Mouse (Mus musculus) ovary, adult 18-20 months (tissue): ENCODE measurements around the gene Apon.
"Not testable (repeated sequence)": the region's sequence is repeated elsewhere in the genome, so short reads cannot be mapped to it uniquely, and the experiment has no call there.

Experiments
- DNase-seq: peaks from one replicate; pipeline ENCODE4 v3.0.0; 2022; ENCODE audit warnings: low spot score, mixed read lengths

The Apon gene

DNA sequence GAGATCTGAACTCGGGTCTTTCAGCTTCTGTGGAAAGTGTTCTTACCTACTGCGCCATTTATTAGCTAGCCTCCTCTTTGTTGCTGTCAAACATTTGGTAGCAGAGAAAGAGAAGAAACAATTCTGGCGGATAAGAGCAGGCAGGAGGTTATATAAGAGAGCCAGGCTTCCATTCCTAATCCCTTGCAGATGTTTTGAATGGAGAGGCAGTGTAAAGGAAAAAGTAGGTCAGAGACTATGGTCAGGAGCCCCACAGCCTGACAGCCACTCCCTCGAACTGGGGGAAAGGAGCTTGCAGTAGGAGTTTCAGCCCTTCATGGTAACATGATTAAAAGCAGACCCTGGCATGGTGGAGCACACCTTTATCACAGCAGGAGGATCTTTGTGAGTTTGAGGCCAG lies 17.6 kb upstream of the Apon start:
- DNase-seq, result no peak

DNA sequence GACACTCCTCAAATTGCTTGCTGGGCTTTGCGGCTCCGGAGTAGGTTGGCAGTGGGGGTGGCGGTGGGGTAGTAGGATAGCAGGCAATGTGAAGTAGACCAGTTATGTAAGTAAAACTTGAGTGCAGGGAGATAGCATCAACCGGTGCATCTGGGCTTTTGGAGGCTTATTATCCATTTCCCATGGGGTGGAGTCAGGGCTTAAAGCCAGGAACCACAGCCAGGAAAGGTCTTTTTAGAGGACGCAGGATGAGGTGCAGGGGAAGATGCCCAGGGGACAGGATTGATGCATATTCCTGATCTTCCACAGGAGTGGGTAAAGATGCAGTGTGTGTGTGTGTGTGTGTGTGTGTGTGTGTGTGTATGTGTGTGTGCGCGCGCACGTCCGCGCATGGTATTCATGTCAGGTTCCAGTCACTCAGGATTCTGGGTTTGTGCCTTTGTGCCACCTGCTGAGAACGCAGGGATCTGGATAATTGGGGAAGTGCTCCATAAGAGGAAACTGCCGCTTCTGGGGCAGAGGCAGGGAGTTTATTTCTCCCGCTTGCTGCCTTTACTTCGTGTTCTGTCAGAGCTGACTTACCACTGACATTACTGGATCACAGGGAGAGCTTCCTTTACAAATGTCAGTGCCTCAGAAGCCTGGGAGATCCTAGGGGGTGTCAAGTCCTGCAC lies 16.0 kb upstream of the Apon start:
- DNase-seq, result no peak

DNA sequence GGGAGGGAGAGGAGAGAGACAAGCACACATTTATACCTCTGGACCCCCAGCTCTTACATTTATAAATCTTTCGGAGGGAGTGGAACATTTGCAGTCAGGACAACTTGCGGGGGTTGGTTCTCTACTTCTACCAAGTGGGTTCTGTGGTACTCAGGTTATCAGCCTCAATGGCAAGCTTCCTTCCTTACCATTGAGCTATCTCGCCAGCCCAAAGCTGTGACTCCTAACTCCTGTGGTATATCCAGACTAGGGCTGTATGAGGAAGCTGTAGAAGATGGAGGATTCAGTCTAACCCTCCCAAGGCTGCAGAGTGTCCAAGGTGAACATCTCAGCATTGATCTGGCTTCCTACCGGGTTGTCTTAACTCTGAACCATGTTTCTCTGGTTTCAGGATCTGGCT lies 14.8 kb upstream of the Apon start:
- DNase-seq, result no peak

DNA sequence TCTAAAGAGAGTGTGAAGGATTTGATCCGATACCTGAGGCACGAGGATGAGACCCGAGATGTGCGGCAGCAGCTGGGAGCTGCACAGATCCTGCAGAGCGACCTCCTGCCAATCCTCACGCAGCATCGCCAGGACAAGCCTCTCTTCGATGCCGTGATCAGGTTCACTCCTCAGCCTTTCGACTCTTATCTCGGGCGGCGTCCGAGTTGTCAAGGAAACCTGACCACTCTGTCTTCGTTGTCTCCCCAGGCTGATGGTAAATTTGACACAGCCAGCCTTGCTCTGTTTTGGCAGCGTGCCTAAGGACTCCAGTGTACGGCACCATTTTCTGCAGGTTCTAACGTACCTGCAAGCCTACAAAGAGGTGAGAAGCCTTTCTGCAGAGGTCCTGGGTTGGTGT lies 13.8 kb upstream of the Apon start:
- no peak for DNase-seq

DNA sequence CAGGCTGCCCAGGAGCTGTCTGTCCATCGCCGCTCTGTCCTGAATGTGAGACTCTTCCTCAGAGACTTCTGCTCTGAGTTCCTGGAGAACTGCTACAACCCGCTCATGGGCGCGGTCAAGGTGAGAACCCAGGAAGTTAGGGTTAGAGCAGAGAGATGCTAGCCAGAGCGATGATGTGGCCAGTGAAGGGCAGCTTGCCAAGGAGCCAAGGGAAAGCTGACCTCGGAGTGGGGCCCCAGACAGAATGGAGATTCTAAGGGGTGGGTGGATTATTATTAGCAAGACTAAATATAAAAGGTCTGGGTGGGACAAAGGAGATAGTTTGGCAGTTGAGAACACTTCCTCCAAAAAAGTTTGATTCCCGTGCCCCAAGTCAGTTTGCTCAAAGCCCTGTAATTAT lies 10.6 kb upstream of the Apon start:
- DNase-seq, result no peak

DNA sequence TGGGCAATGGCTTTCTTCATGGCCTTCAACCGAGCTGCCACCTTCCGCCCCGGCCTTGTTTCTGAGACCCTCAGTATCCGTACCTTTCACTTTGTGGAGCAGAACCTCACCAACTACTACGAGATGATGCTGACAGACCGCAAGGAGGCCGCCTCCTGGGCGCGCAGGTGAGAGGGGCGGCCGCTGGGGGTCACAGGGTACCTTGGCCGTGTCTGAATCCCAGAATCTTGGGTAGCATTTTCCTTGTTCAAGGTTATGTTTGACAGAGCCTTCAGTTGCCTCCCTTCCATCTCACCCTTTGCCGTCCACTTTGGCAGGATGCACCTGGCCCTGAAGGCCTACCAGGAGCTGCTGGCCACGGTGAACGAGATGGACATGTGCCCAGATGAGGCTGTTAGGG lies 9.8 kb upstream of the Apon start:
- DNase-seq, result no peak

DNA sequence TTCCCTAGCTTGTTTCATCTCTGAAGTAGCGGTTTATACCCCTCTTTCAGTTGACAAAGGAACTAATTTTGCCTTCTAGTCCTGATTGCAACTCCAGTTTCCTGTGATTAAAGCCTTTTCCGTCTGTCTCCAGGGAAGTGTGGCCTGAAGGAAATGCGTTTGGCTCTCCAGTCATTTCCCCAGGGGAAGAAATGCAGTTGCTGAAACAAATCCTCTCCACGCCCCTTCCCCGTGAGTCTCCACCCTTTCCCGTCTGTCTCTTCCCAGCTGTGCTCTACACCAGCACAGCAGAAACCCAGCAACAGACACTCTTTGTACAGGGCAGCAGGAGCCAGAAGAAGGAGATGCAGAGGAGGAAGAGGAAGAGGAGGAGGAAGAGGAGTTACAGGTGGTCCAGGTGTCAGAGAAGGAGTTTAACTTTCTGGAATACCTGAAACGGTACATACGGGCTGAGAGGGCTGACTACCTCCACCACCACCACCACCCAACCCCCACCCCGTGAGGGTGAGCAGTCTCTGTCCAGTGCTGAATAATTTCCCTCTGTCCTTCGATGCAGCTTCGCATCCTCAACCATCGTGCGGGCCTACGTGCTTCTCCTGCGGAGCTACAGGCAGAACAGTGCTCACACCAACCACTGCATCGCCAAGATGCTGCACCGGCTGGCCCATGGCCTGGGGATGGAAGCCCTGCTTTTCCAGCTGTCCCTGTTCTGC lies 6.7 kb upstream of the Apon start:
- no peak for DNase-seq

DNA sequence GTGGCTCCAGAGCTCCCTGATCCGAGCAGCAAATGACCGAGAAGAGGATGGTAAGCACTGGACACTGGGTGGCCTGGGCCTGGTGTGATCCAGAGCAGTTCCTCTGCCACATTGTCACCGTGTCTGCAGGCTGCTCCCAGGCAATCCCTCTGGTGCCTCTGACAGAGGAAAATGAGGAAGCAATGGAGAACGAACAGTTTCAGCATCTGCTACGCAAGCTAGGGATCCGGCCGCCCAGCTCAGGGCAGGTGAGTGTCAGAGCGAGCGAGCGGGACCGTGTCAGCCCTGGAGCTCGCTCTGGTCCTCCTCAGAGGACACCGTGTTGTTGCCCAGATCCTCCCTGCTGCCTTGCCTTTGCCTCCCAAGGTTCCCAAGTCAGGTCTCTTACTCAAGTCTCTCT lies 3.3 kb upstream of the Apon start:
- DNase-seq, result no peak

DNA sequence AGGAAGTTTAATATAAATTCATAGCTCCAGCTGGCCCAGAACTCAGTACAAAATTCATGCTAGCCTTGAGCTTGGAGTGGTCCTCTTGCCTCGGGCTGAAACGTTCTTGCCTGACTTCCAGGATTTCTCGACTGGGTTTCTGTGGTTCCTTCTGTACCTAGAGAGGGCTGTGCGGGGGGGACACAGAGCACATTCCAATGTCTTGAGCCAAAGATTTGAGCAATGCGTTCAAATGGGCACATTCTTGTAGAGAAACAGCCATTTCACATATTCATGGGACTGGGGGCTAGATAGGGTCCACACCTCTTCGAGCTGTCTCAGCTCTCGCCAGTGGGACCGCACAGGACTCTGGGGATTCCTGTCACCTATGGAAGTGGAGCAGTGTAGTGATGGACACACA lies 2.0 kb downstream of the Apon start:
- no peak for DNase-seq

DNA sequence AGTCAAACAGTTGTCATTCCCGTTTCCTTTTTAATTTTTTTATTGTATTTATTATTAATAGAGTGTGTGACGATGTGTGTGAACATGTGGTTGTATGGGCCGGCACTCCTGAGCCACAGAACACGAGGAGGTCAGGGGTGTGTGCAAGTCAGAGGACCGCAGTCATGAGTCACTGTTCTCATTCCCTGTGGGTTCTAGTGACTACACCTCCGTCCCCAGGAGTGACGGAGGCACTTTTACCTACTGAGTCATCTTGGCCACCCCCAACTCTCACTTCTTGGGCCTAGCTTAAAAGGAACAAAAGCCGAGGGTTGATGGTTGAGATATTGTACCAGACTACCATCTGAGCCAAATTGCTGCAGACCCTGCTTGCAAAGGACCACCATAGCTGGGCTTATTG lies 2.4 kb downstream of the Apon start:
- no peak for DNase-seq

DNA sequence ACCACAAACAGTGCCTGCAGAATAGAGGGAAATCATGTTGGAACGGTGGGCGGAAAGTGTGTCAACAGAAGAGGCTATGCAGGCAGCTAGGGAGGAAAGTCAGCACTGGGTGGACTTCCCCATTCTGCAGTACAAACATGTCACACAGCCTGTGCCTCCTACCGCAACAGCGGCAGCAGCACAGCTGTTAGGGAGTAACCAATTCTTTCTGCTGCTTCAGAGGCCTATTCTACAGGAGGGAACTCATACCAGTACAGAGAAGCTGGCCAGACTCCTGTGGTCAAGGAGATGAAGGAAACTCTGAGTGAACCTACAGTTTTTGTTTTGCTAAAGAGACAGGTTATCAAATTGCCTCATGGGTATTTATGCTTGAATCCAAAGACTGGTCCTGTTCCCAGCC lies 5.1 kb downstream of the Apon start:
- no peak for DNase-seq

DNA sequence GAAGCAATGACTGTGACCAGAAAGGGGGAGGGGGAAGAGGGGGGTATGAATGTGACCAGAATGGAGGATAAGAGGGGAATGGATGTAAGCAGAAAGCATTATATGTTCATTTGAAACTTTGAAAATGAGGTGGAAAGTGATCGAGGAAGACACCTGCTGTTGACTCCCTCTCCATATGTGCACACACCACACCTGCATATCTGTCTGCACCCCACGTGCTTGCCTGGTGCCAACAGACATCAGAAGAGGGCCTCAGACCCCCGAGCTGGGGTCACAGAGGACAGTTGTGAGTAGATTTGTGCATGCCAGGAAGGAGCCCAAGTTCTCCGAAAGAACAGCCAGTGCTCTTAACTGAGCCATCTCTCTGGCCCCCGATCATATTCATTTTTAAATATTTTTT lies 6.0 kb downstream of the Apon start:
- no peak for DNase-seq

DNA sequence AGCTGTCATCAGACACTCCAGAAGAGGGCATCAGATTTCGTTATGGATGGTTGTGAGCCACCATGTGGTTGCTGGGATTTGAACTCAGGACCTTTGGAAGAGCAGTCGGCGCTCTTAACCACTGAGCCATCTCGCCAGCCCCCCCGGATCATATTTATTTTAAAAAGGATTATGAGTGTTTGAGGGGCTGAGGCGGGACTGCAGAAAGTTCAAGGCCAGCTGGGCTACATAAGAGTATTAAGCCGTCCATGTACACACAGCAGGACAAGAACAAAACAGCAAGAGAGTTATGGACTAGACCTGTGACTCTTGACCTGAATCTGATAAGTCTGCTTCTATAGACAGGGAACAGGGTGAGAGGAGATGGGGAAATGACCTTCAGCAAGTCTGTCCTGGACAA lies 6.5 kb downstream of the Apon start:
- DNase-seq, result not testable (repeated sequence)

DNA sequence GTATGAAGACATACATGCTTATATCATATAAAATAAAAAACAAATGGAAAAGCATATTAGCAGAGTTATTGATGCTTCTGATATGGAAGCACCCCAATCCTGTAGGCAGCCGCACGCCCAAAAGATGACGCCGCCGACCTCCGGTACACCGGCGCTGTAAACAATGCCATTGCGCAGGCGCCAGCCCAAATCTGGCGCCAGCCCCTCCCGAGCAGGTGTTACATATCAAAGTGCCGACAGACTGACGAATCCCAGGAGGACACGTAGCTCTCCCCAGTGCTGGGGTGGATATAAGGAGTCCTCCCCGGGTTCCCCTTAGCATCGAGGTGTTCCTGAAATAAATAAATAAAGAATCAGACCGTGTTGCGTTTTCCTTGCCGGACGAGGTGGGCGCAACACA lies 8.4 kb downstream of the Apon start:
- no peak for DNase-seq

DNA sequence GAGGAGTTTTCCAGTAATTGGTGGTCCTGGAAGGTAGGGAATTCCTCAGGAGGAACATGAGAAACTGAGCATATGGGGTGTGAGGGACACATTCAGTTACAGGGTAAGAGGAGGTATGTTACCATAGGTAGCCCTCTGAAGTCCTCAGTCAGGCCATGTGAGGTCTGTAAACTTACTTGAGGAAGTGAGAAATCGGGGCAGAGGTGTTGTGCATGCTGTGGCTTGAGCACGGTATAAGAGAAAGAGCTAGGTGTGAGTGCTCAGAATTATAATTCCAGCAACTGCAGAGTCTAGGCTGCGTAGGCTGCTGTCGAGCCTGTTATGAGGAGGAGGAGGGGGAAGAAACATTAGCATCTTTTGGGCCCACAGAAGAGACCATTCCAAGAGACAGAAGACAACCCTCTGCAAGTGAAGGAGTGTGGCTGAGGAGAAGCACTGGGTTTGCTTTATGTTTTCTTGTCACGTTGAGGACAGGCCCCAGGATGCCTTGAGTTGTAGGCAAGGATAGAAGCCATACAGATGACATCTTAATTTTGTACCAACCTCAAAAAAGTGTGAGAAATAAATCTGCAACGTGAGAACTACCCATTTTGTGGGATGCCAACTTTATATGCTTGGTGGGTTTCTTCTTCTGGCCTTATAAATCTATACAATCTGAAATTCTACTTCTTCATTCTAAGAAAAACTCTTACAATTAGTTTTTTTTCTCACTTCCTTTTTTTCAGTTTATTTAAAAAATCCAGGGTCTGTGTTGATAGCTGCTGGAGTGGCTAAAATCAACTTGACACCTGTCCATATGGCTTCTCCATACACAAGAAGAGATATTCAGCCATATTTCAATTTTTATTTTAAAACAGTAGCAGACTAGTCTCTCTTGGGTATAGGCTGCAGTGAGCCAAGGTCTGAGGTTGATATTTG lies 9.8 kb downstream of the Apon start:
- DNase-seq, result no peak

DNA sequence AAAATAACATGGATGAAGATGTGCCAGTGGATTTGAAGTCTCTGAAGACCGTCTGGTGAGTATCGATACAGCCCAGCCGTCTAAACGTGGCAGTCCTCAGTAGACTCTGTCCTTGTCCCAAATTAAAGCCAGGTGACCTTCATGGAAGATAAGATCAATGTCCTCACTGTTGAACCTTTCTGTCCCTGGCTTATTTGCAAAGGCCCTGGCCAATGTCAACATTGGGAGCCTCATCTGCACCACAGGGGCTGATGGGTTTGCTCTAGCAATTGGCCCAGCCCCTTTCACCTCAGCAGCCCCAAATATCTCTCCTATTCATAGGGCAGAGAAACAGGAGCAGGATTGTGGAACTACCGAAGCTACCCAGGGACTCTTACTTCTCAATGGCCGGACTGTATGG lies 14.5 kb downstream of the Apon start, which contains the start of gene Apof:
TSS of gene Apof (plus strand) at position 301 of the 400 bp plus-strand sequence.
- no peak for DNase-seq

DNA sequence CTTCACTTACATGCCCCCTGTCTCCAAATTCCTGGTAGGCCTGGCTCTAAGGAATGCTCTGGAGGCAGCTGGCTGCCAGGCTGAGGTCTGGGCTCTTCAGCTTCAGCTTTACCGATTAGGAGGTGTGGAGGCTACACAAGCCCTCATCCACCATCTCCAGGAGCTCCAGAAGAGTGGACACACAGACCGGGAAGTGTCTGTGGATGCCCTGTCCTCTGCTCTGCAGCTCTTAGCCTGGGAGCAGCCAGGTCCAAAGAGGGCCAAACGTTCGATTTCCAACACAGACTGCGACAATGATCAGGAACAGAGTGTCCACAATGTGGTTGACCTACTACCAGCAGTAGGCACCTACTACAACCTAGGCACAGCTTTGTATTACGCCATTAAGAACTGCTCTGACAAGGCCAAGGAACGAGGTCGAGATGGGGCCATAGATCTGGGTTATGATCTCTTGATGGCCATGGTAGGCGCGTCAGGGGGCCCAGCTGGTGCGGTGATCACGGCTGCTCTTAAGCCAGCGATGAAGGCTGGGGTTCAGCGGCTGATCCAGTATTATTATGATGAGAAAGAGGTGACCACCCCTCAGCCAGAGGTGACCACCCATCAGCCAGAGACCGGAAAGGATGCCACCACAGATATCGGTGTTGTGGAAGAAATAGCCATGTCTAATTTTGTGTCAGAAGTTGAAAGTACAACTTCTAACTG lies 15.5 kb downstream of the Apon start:
- no peak for DNase-seq

DNA sequence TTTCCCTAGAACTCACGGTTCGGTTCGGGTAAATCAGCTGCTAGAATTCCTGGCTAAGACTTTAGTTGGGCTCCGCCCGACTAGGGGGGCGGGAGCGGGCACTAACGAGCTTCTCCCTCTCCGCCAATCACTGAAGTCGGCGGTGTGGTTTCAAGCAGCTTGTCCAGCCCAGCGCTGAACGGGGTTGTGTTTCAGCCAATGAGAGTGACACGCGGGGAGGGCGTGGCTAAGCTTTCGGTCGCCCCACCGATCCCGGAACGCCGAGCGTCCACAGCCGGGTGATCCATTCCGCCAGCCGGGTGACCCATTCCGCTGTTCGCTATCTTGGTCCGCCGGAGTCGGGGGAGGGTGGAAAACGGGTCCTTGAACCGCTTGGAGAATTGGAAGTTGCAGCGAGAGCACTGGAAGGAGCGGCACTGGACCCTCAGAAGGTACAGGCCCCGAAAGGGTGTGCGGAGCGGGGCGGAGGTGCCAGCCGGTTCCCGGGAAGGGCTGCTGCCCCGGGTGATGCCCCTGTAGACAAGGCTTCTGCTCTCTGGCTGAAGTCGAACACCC lies 16.5 kb downstream of the Apon start, which contains the start of gene Stat2:
TSS of gene Stat2 (plus strand) at position 273 of the 555 bp plus-strand sequence.
- peak; percentile 96 for DNase-seq

DNA sequence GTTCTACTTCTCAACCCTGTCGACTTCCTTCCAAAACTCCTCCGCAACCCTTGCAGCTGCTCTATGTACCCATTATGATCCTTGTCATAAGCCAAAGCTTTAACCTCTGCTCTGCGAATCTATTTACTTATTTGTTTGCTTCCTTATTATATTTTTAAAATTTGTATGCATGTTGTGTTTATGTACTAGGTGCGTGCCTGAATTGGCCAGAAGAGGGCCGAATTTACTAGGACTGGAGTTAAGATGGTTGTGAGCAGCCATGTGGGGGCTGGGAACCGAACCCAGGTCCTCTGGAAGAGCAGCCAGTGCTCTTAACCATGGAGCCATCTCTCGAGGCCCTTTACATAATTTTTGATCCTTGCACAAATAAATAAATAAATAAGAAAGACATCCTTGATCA lies 17.0 kb downstream of the Apon start:
- DNase-seq, result no peak

DNA sequence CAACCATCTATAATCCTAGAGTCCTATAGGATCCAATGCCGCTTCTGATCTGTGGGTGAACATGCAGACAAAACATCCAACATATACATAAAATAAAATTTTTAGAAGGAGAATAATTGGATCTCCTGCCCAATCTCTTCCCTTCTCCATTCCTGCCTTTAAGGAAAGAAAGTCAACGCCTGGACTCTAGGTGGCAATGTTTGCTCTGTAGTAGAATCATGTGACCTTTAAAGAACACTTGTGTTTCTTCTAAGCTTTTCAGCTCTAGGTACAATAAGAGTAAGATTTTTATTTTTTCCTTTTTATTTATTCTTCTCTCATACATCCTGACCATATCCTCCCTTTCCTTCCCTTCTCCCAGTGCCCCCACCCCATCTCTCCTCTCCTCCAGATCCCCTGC lies 18.0 kb downstream of the Apon start:
- DNase-seq, result no peak

DNA sequence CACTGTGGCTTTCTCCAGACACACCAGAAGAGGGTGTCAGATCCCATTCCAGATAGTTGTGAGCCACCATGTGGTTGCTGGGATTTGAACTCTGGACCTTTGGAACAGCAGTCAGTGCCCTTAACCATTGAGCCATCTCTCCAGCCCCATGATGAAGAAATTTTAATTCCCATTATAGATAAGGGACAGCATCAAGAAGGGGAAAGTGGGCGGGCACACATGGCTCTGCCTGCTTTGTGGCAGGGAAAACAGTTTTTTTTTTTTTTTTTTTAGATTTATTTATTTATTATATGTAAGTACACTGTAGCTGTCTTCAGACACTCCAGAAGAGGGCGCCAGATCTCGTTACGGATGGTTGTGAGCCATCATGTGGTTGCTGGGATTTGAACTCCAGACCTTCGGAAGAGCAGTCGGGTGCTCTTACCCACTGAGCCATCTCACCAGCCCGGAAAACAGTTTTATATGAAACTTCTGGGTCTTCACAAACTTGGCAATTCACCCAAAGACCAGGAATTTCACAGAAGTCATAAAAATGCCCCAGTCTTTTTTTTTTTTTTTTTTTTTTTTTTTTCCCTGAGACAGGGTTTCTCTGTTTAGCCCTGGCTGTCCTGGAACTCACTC lies 19.0 kb downstream of the Apon start:
- DNase-seq, result not testable (repeated sequence)
